Mouse (Mus musculus) T-helper 2 cell (primary cell): Measurements from ENCODE around the gene Kalrn.

Experiments
- in situ Hi-C: fragments of 300-600 bp; cut with MboI, MseI; formaldehyde crosslinking; loops from one replicate; pipeline ENCODE4 v1.15.1; 2025; ENCODE audit warnings: high pct_unique_total_duplicates

Gene Kalrn

DNA sequence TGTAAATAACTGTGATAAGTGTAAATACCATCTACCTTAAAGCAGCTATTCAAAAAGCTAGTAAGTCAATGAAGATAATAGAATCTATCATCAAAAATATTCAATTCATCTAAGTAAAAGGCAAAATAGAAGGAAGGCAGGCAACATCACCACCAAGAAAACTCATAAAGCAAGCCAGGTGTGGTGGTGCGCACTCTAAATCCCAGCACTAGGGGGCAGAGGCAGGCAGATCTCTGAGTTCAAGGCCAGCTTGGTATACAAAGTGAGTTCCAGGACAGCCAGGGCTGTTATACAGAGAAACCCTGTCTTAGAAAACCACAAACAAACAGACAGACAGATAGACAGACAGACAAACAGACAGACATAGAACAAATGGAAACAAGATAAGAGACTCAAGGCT is 305.6 kb downstream of the Kalrn start:
- in situ Hi-C loops, result no loop called here

DNA sequence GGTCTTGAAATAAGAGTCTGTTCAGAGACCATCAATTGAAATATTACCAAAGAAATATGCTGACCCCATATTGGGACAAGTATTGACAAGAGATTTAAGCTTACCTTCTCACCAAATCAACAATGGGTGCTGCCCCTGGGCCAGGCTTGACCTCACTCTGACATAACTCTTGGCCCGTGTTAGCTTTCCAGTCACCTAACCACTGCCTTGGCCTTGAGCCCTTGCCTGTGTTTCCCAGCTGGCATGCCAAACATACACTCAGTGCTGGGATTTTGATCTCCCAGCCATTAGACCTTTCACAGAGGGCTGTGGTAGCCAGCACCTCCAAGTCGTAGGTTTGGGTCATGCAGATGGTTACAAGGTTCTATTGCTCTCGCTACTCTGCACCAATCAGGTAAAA is 308.7 kb downstream of the Kalrn start:
- in situ Hi-C loops, result no loop called here

DNA sequence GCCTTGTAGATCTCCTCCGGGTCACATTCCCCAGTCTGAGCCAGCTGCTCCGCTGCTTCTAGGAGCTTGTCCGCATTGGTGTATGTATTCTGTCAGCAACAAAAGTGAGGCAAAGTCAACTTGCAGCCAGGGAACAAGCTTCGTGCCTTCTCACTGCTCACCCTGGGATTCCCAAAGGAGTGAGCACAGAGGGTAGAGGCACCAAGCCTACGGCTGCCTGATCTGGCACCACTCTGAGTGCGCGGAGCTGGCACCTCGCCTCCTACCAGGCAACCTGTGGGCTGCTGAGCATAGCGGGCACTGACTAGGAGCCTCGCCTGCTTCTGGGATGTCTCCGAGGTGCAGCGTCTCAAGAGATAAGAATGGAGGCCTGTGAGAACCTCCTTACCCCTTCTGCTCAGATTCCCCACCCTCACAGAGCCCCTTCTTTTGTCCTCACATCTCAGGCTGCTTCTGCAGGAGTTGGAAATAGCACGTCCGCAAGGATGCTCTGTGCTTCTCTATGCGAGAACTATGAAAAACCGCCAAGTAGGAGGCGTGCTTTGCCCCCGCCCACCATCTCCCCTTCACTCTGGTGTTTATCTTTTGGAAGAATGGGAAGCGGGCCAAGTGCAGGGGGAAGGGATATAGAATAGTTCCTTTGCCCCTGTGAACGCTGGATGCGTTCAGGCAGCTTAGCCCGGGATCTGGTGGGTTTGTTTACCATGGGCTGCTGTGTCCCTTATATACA is 310.4 kb downstream of the Kalrn start:
- in situ Hi-C loops, result no loop called here

DNA sequence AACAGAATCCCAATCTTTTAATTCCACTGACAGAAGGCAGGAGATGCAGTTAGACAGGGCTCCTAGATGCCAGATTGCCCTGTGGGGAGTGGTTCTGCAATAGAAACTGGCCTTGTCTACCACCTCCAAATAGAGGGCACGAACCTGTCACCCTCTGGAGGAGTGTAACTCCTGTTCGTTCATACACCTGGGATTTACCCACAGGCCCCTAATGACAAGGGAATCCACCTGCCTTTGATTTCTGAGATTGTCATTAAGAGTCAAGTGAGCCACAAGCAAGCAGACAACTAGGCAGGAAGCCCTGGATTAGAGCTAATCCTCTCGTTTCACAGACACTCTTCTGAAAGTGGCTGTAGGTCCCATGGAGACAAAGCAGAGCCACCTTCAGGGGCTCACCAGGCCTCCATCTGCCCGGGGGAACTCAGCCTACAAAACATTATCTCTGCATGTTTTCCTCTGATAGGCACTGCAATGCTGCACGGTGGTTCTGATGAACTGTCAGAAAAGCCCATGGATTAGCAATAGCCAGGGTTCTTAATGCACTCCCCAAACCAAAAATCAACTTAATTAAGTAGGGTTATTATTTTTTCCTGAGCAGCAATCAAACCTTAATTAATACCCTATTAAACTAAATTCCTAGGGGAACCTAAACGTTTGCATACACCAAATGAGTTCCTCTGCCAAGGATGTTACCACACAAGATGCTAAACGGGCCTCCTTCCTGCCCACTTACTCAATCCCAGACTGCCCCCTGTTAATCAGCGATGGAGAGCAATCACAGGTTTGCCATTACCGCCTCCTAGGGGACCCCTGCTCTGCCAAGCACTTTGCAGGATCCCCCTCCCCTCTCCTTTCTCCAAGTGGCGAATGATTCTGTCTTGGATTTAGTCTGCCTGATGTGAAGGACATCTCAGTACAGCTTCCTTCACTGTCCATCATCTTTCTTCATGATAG is 312.1 kb downstream of the Kalrn start:
- in situ Hi-C loops, result no loop called here

DNA sequence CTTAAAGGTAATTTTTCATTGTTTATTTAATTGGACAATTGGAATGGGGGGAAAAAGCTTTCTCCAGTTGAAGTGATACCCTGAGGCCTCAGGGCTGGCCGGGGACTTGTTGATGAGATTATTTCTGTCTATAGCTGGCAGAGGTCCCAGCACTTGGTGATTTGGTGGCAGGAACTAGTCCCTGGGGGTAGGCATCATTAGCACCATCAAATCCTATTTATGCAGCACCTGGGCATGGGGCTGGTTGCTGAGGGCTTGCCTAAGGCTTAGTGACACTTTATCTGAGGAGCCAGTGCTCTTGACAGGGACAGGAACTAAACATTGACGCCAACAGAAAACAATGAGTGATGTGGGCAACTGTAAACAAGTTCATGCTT is 318.7 kb downstream of the Kalrn start:
- in situ Hi-C loops, result no loop called here

DNA sequence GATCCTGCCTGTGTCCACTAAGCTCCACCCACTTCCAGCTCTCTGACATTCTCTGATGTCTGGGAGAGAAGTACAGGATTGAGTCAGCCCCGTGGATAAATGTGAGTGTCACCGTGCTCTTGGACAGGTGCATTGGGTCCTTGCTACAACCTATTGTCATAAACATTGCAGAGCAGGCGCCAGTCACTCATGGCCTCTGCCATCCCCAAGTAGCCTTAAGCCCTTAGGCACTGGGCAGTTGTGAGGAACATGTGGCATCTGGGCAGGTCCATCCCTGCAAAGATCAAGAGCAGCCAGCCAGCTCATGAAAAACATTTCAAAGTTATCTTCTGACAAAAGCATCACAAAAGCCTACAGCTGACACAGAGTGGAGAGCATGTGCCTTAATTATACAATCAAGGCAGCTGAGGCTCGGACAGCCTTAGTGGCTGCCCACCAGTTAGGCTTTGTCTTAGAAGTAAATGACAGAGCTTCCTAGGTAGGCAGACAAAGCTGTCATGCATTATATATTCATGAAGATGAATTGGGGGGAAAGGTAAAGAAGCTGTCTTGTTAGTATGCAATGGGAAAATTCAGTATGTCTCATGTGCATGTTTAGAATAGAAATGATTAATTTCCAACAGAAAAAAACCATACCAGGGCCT is 319.2 kb downstream of the Kalrn start:
- in situ Hi-C loops, result no loop called here

DNA sequence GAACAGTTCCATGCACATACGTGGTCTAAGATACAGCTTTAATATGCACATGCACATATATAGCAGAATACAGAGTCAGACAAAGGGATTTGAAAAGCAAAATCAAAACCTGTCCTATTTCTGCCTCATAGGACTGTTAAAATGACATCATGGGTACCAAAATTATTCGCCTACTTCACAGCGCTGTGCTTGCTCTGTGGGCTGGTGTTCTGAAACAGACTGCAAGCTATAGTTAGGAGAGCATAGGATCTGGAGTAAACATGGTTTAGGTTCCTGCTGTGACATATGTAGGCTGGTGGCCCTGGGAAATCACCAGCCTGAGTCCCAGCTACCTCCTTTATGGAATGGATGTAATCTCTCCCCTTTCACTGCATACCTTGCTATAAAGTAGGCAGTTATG is 320.7 kb downstream of the Kalrn start:
- in situ Hi-C loops, result no loop called here

DNA sequence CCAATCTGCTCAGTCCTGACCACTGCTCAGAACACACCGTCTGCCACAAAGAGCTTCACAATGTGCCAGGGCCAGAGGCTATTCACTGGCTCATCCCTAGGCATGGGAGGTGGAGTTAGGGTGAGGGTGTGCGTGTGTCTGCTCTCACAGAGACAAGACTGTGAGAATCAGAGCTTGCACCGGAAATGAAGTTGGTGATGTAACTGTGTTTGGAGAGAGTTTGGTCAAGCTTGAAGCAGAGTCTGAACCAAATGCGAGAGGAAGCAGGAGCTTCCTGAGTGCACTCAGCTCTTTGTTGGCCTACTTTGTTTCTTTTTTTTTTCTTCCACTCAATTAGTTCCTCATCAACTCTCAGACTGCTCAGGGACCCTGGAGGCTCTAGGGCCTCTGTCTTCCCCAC is 325.1 kb downstream of the Kalrn start:
- in situ Hi-C loops, result no loop called here

DNA sequence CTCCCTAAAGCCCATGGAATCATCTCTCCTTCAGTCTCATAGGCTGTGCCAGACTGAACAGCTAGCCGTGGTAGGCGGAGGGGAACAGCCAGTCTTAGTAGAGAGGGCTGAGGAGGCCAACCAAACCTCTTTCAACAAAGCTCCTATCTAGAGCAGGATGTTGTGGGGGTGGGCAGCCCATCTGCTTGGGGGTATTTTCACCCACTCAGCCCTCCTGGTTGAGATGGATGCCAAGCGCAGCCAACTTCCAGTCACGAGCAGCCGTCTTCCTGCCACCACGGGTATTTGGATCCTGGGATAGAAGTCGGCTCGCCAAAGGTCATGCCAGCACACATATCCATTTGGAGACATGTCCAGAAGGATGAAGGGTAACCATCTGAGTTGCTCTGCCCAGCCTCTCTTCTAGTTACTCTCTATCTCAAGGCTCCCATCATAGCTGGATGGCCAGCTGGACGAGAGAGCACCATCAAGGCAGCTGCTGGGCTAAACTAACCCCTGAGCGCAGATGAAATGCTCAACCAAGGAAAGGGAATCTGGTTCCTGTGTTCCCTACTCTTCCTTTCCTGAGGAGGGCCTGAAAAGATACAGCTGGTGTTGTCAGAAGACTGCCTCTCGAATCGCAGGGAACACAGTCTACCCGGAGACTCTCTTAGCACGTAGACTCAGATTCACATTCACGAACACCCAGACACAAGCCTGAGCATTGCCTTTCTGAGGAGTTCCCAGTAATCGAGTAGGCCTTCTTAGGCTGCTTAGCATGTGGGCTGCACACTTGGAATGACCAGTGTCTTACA is 331.2 kb downstream of the Kalrn start:
- in situ Hi-C loops, result no loop called here

DNA sequence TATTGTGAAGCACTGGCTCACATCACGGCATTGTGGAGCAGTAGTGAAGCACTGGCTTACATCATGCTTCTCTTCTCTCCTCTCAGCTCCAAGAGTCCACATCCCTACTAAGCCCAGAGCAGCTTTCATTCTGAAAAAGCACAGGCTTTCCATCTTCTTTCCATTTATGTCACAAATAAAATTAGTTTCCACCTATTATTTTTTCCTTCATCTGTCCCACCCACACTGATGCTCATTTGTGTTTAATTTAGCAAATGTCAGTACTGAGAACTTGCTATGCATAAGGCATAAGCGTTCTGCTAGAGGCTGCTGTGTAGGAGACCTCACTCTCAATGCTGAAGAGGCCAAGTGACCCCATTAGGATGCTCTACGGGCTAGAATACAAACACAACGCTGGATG is 333.7 kb downstream of the Kalrn start:
- in situ Hi-C loops, result no loop called here

DNA sequence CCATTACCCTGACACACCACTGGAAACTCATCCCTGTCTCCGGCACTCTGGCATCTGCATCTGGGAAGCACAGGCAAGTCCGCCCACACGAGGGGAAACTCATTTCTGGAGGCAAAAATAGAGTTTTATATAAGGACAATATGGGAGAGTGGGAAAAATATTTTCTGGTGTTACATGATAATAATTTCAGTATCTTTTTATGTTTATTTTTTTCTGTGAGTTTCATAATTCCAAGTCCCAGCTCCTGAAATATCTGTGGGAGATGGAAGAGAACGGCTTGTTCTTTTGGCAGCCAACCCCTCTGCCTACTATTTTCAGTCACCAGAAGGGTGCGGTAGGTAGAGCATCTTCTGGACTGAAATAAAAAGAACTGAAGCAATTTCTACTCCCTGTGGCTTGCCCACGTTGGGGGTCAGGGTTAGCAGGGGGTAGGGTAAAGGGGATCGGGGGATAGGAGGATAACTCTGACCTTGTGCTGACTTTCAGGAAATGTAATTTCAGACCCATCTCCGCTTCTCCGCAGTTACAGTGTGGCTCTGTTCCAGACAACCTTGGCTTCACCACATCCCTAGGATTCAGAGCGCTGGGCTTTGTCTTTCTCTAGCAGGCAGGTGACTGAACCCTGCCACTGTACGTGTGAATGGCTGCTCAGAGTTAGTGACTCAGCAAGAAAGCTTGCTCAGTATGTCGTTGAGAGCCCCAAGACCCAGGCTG is 336.3 kb downstream of the Kalrn start:
- in situ Hi-C loops, result no loop called here

DNA sequence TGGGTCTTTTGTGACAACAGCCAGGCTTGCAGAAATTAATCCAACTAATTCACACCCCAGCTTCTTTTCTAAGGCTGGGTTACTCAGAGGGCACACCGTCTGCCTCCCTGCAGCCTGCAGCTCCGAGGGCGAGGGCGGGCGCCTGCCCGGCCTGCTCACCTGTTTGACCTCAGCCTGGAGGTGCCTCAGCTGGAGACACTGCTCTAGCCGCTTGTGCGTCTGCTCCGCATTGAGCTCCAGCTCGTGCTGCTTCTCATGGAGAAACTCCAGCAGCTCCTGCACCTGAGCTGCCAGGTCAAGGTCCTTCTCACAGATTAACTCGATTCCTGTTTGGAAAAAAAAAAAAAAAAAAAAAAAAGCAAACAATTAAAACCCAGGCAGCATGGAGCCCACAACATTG is 338.2 kb downstream of the Kalrn start:
- in situ Hi-C loops, result no loop called here

DNA sequence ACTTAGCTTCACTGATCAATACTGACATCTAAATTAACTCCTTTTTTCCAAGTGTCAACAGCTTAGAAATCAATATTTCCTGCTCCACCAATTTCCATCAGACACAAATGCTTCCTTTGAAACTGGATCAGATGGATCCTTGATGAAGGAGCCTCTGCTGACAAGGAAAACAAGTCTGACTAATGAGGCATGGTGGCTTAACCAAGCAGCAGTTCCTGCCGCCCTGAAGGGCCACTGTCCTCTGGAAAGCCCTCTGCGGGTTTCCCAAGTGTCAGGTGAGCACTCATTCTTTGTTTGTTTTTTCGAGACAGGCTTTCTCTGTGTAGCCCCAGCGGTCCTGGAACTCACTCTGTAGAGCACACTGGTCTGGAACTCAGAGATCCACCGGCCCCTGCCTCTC is 341.4 kb downstream of the Kalrn start:
- in situ Hi-C loops, result no loop called here

DNA sequence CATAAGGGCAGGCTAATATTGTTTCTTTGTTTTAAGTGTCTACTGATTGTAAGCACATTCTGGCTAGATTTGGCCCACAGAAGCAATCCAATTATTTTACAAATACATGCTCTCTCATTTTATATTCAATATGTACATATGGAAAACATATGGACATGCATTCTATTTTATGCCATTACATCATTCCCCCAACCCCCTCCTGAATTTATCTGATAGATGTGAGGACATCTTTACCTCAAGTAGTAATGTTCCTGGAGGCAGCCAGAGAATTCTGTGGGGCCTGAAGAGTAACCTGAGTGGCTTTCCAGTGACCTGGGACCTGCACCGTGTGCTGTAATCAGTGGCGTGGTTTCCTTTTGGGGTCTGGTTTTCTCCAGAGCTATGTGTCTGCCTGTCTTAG is 342.2 kb downstream of the Kalrn start:
- in situ Hi-C loops, result no loop called here

DNA sequence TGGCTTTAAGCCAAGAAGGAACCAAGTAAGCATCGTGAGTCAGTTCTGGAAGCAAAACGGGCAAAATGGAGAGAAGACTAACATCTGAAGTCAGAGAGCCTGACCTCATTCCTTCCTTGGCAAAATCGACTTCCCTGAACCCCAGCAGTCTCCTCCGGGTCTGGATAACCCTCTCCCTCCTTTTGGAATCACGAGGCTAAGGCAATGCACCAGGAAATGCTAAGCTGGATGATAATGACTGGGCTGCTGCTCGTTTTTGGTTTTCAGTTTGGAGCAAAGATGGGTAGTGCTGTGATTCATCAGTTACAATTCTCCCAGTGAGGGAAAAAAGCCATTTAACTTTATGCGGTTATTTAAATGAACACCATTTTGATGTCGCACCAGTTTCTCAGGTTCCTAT is 344.0 kb downstream of the Kalrn start:
- in situ Hi-C loops, result loop anchor here (10.0 kb wide), 1 partner anchor 1175 kb away; no protein-coding TSS in a partner anchor

DNA sequence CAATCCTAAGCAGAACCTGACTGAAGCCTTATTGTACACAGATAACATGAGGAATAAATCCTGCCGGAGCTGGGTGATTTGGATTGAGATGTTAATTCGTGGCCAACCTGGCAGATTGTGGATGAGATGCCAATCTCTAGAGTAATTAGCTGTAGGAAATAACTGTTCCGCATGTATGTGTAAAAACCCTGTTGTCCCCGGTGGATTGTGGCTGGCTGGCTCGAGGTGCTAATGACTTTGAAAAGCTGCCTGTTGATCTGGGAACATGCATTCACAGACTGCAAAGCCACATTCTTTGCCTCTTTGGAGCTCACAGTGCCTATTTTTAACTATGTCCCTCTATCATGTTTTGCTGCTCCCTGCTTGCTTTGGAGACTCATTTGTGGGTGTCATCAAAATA is 344.7 kb downstream of the Kalrn start:
- in situ Hi-C loops, result loop anchor here (10.0 kb wide), 1 partner anchor 1176 kb away; no protein-coding TSS in a partner anchor

DNA sequence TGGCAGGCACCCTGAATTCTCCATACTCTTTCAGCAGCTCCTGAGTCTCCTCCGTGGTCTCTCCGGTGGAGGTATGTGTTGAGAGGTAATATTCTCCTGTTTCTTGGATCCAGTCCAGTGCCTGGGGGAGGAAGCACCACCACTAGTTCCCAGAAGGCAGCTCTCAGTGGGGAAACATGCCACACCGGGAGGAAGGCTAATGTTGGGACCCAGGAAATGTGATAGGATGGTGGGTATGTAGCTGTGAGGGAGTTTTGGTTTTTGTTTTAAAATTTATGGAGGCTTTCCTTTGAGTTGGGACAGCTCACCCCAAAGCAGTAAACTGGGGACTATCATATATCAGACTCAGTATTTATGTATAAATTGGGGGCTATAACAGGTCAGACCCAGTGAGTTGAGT is 361.2 kb downstream of the Kalrn start:
- in situ Hi-C loops, result no loop called here

DNA sequence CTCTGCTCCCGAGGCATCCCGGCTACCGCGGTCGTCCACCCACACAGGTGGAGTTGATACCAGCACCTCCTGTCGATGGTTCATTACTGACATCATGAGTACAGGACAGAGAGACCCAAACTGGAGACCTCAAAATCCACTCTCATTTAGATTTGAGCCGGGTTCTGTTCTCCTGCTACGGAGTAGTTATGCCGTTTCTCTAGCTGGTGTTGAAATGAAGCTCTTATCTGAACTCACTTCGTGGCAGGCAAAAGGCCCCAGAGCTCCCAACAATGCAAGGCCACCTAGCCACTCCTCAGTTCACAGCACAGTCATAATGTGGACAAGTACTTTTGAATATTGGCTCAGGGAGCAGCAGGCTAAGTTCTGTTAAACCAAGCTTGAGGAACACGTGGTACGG is 362.1 kb downstream of the Kalrn start:
- in situ Hi-C loops, result no loop called here

DNA sequence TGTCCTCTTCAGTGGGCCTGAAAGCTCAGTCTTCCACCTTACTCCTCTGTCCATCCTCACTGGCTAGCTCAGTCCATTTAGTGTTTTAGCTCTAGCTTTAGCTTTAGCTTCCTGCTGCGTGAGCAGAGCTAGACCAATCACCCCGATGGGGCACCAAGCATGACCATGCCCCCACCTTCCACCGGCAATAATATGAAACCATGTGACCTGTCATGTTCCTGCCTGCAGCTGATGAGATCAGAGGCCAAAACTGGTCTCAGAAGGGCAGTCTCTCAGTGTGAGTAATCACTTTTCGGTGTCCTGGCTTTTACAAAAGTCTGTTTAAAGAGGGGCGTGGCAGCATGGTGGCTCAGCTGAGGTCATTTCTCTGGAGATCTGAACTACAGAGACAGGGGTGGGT is 364.6 kb downstream of the Kalrn start:
- in situ Hi-C loops, result no loop called here

DNA sequence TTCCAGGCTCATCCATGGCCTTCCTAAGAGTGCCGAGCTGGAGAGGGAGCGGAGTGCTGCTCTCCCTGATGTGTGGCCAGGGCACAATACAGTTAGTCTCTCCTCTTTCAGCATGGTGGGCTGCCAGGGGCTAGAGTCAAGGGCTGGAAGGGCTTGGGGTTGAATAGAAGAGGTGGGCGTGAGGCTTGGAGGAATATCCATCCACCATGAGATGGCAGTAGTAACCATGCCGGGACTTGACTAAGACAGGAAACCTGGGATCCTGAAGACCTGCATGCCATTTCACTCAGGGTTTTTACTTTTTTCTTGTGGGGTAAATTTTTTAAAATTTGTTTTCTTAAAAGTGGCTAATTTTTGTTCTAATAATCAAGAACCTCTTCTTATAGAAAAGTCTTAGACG is 365.4 kb downstream of the Kalrn start:
- in situ Hi-C loops, result no loop called here

DNA sequence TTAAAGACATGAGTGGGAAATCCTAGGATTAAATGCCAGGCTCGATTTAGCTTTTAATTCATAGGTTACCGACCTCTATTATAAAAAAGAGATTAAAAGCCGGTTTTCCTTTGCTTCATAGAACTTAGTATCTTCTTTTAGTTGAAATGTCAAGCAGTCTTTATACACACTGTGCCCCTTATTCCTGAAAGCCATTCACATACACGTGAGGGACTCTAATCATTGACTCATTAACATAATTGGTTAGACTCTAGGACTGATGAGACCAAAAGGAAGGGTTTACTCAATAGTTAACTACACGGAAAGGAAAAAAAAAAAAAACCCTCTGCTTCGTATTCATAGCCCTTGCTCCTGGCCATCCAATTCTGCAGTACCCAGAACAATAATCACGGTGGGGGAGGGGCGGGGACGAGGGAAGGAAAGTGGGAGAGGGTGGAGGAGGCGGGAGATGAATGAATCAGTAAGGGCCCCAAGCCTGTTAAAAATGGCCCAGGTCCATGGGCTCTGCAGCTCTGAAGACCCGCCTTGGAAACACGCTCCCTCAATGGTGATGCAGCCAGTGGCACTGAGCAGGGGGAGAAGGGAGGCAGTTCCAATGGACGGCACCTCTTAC is 368.7 kb downstream of the Kalrn start:
- in situ Hi-C loops, result no loop called here
